Mouse (Mus musculus) kidney, adult 9 months (tissue): ENCODE results near the gene Plcb4.

Source experiments
- DNase-seq: peaks from one replicate; pipeline ENCODE4 v3.0.0; 2022

Gene Plcb4

DNA sequence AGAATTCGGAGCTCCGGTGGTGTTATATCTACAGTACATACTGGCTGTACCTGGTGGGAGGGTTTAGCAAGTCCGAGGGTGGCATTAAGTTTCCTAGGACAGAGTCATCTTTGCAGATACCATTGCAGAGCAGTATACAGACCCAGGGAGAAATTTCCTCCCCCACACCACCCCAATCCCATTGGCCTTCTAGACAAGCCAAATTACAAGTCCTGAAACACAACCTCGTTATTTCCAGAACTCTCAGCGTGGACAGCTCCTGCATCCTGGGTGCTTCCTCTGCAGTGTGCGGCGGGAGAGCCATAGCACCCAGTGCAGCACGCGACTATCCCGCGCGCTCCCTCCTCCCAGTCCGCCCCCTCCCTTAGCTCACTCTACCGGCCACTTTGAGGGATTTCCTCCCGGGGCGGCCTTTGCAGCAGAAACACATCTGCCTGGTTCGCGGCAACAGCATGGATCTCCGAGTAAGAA, 399.1 kb downstream of the Plcb4 start:
- DNase-seq, result no peak

DNA sequence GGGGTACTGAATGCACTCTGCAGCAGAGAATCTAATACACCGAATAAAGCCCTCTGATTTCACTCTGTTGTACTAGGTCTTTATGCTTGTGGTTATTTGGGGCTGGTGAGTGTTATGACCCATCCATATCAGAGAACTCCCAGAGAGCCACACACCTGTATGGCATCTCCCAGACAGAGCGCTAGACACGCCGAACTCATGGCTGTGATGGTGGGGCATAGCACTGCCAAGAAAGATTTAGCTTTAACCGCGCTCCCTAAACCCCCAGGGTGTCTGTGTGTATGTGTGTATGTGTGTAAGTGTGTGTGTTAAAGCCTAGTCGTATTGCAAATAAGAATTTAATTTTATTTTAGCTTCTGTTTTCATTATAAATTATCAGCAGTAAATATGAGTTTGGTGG, 399.6 kb downstream of the Plcb4 start:
- no peak for DNase-seq

DNA sequence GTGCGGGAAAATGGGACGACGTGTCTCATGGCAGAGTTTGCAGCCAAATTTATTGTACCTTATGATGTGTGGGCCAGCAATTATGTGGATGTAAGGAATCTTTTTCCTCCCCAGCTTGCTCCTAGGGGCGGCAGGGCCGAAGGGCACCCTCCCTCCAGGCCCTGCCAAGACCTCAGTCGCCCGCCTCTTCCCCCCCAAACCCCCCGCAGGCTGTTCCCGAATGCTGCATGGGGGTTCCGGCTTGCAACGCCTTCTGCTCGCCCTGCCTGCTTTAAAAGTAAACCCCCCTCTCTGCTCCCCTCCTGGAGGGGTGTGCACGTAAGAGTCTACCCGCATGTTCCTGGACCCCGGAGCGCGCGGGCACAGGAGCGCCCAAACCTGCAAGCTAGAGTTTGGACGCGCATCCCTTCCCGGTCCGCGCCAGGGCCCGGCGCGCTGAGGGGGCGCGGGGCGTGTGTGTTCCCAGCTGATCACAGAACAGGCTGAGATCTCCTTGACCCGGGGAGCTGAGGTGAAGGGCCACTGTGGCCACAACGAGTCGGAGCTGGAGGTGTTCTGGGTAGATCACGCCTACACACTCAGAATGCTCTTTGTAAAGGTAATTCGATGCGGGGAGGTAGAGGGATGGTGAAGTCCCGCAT, 400.3 kb downstream of the Plcb4 start:
- no peak for DNase-seq
